Mouse (Mus musculus): ENCODE measurements around the gene Apol7b.

DNA sequence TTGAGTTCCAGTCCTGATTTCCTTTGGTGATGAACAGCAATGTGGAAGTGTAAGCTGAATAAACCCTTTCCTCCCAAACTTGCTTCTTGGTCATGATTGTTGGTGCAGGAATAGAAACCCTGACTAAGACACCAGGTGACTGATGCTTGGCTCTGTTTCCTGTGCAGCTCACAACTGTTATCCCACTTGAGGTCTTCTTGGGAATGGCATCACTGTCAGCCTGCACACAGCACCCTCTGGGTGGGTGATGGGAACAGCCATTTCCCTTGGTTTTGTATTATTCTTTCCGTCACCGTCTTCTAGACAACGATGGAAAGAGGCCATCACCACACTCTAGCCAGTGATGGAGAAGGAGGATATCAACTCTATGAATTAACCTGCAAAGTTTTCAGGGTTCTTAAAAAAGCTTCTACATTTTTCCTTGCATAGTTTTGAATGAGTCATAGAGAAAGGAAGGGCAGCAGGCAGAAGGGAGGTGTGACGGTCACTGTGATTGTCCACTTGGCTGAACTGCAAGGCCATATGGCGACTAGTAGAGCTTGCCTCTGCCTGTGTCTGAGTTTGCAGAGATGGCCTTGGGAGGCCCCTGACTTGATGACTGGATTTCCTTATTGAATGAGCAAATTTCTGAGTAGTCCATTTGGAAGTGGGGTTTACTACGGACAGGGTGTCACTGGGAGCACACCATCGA, 62.8 kb downstream of the Apol7b start:
- TF ChIP-seq POLR2A (IDR thresholded peaks at IDR 0.05; ENCODE audit: control insufficient read depth in 1 of 2, insufficient read depth in 1 of 2, low read depth in 1 of 2, low read length in 2 of 2, poor library complexity in 1 of 2) (no peak), ZC3H11A (IDR thresholded peaks at IDR 0.05; ENCODE audit: low read depth, low read length) (no peak), MYC (IDR thresholded peaks at IDR 0.05; ENCODE audit: low read depth, low read length) (no peak), USF1 (IDR thresholded peaks at IDR 0.05; ENCODE audit: low read depth, low read length) (no peak), CTCF (IDR thresholded peaks at IDR 0.05 in 2 of 3, conservative IDR thresholded peaks at IDR 0.05 in 1 of 3; ENCODE audit: control insufficient read depth in 1 of 3, insufficient read depth in 1 of 3, low read depth in 2 of 3, low read length in 3 of 3, poor library complexity in 1 of 3, severe bottlenecking in 1 of 3) (no peak), ETS1 (IDR thresholded peaks at IDR 0.05; ENCODE audit: low read depth, low read length) (no peak), ZNF384 (IDR thresholded peaks at IDR 0.05; ENCODE audit: low read depth, low read length) (no peak), CHD2 (IDR thresholded peaks at IDR 0.05; ENCODE audit: low read length) (no peak), E2F4 (IDR thresholded peaks at IDR 0.05; ENCODE audit: borderline replicate concordance, low read depth, low read length) (no peak), MAX (IDR thresholded peaks at IDR 0.05; ENCODE audit: low read length) (no peak), NRF1 (IDR thresholded peaks at IDR 0.05; ENCODE audit: insufficient read depth, low read depth, low read length, poor library complexity, severe bottlenecking) (no peak), EP300 (IDR thresholded peaks at IDR 0.05; ENCODE audit: low read depth in 1 of 2, low read length in 2 of 2) (no peak)

All from MEL (cell line).